Mouse (Mus musculus) embryonic facial prominence, embryonic 13.5 days (tissue): Measurements from ENCODE around the gene Anapc5. TPM values are rescaled to one million over a fixed set of nuclear protein-coding genes. Genes with fewer than 3 reads are reported as not detected.

Experiments used
- ATAC-seq: fragments of 200-750 bp; cut with Nextera tagmentation; 2 replicates; pipeline ENCODE4 v1.8.0; 2017; ENCODE audit warnings: low read depth; ENCODE audit not compliant: insufficient number of reproducible peaks, insufficient read depth, low FRiP score, low TSS enrichment
- H3K27ac ChIP-seq: fragments of 300-500 bp; sonication (generic); 2 replicates; pipeline ENCODE4 v1.5.1; 2015; ENCODE audit warnings: moderate library complexity, mild to moderate bottlenecking, inconsistent platforms
- H3K27me3 ChIP-seq: fragments of 300-500 bp; sonication (generic); 2 replicates; pipeline ENCODE4 v1.6.1; 2015; ENCODE audit warnings: mild to moderate bottlenecking, inconsistent platforms
- H3K36me3 ChIP-seq: fragments of 300-500 bp; sonication (generic); 2 replicates; pipeline ENCODE4 v1.6.1; 2015; ENCODE audit warnings: mild to moderate bottlenecking, inconsistent platforms
- H3K4me1 ChIP-seq: fragments of 300-500 bp; sonication (generic); 2 replicates; pipeline ENCODE4 v1.6.1; 2015; ENCODE audit warnings: inconsistent platforms
- H3K4me2 ChIP-seq: fragments of 300-500 bp; sonication (generic); 2 replicates; pipeline ENCODE4 v1.6.1; 2015; ENCODE audit warnings: moderate library complexity, mild to moderate bottlenecking, inconsistent platforms
- H3K4me3 ChIP-seq: fragments of 300-500 bp; sonication (generic); 2 replicates; pipeline ENCODE4 v1.5.1; 2015; ENCODE audit warnings: mild to moderate bottlenecking, inconsistent platforms
- H3K9ac ChIP-seq: fragments of 300-500 bp; sonication (generic); 2 replicates; pipeline ENCODE4 v1.6.1; 2015; ENCODE audit warnings: mild to moderate bottlenecking, inconsistent platforms
- H3K9me3 ChIP-seq: fragments of 300-500 bp; sonication (generic); 2 replicates; pipeline ENCODE4 v1.6.1; 2016; ENCODE audit warnings: inconsistent platforms
- WGBS: fragments of 180-500 bp; shearing (Covaris S2); methylation state at CpG from one replicate; pipeline ENCODE4 v1.1.7; 2015; ENCODE audit warnings: mixed read lengths; 5-methylcytosine and 5-hydroxymethylcytosine counted together
- polyA plus RNA-seq: library from polyadenylated mRNA; unstranded; fragments of >200 nt; fragmentation: Nextera tagmentation; extraction: Ambion mirVana; gene quantifications from 2 replicates; pipeline ENCODE4 v1.2.1, GENCODE M21; 2015

The Anapc5 gene
- polyA plus RNA-seq, 1 experiment from 2014 or later = 454 TPM

DNA sequence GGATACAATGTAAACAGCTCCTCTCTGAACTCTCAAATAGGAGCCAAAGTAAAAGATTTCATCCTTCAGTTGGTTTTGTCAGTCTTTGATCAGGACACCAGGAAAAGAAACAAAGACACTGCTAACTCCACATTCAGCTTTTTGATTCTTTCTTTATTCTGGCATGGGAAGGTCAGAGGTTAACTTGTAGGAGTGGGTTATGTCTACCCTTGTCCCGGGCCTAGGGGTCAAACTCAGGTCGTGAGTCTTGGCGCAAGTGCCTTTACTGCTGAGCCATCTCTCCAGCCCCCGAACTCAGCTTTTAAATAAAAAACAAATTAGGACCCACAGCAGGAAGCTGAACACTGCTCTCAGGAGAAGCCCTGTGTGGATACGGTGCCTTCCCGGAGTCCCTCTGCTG, 65.0 kb downstream of the Anapc5 start:
- H3K9ac ChIP-seq = no peak overlapping the region
- no peak overlapping the region for H3K4me3 ChIP-seq
- H3K9me3 ChIP-seq = no peaks in the 10 kb centered on the region
- no peak overlapping the region for H3K27ac ChIP-seq
- H3K27me3 ChIP-seq = no peaks in the 10 kb centered on the region
- H3K4me2 ChIP-seq = no peak overlapping the region
- 78% methylated on average over 6 of the region's 6 CpGs for WGBS
- peaks cover 53% of the 10 kb centered on the region for H3K36me3 ChIP-seq
- no peaks in the 10 kb centered on the region for H3K4me1 ChIP-seq
- no peak for ATAC-seq

DNA sequence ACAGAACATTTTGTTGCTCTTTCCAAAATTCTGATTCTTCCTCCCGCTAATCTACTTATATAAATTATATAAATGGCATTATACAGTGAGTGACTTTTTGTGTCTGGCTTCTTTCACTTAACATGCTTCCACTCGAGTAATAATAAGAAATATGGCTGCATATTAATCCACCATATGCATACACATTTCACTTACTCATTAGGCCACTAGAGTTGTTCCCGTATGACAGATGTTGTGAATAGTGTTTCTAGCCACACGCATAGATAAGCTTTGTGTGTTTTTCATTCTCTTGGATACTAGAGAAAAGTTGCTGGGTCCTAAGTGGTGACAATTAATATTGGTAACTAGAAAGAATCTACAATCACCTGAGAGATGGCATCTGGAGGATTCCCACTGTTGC, 65.5 kb downstream of the Anapc5 start:
- no peaks in the 10 kb centered on the region for H3K4me1 ChIP-seq
- H3K9ac ChIP-seq = no peak overlapping the region
- no peak overlapping the region for H3K4me3 ChIP-seq
- H3K27ac ChIP-seq = no peak overlapping the region
- peaks cover 56% of the 10 kb centered on the region for H3K36me3 ChIP-seq
- no peaks in the 10 kb centered on the region for H3K9me3 ChIP-seq
- no peaks in the 10 kb centered on the region for H3K27me3 ChIP-seq
- 93% methylated on average over 4 of the region's 4 CpGs for WGBS
- ATAC-seq = no peak
- H3K4me2 ChIP-seq = no peak overlapping the region

DNA sequence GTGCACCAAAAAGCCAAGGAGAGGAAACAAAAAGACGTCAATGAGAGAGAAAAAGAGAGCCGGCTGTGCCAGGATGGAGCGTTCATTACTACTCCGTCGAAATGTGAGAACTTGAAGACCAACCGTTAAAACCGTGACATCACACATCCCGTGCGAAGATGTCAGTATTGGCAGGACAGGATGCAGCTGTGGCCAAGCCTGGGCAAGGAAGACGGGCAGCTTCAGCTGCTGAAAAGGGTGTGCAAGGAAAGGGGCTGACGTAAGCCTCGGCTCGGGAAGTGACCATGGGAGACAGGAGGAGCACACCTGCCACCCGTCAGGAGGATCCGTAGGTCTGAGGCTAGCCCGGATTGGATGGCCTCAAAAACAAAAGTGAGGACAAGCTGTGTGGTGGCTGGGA, 66.7 kb downstream of the Anapc5 start:
- WGBS = 86% methylated on average over 16 of the region's 16 CpGs
- peaks cover 60% of the 10 kb centered on the region for H3K36me3 ChIP-seq
- no peak for ATAC-seq
- no peaks in the 10 kb centered on the region for H3K27me3 ChIP-seq
- H3K9ac ChIP-seq = no peak overlapping the region
- H3K4me1 ChIP-seq = no peaks in the 10 kb centered on the region
- H3K9me3 ChIP-seq = no peaks in the 10 kb centered on the region
- no peak overlapping the region for H3K27ac ChIP-seq
- no peak overlapping the region for H3K4me3 ChIP-seq
- H3K4me2 ChIP-seq = no peak overlapping the region

DNA sequence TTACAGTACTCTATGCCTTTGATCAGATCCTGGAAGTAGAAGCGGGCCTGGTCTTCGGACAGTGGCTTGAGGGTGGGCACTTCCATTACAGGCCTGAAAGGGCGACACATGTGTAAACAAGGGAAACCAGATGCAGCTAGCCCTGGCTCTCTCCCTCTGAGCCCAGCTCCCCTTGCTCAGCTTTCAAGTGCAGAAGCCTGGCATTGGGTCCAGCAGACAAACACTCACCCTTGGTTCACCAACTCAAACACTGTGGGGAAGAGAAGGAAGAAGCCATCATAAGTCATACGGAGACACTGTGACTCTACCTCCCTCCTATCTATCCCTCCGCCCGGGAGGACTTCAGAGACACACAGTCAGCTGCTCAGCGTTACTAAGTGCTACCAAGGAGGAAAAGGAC, 73.2 kb downstream of the Anapc5 start:
- Histone ChIP-seq H3K9ac (no peak overlapping the region), H3K4me1 (no peaks in the 10 kb centered on the region), H3K27me3 (no peaks in the 10 kb centered on the region), H3K4me2 (no peak overlapping the region), H3K36me3 (peaks cover 66% of the 10 kb centered on the region), H3K4me3 (no peak overlapping the region), H3K9me3 (no peaks in the 10 kb centered on the region), H3K27ac (no peak overlapping the region; the same call in 1 of the 2 replicates)
- WGBS = 66% methylated on average over 7 of the region's 7 CpGs
- no peak for ATAC-seq

DNA sequence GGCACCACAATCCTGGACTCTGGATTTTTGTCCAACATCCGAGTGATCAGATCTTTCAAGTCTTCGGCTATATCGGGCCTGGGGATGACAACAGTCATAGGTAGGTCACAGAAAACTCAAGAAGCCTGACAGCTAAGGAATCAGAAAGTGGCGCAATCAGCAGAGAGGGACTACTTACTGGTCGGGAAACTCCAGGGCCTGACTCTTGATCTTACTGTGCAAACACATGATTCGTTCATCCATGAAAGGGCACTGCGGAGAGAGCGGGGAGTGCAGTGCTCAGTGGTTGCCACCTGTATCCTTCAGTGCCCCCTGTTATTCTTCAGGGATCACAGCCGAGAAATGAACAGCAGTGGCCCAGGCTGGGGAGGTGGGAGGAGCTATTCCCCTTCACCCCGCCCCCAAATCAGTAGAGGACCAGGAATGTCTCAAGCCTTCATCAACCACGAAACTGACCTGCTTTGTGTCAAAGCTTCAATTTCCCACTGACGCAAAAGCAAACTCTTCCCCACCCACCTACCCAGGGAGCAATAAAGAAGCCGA, 77.2 kb downstream of the Anapc5 start:
- Histone ChIP-seq H3K9ac (no peak overlapping the region), H3K4me1 (no peaks in the 10 kb centered on the region), H3K9me3 (no peaks in the 10 kb centered on the region), H3K27me3 (no peaks in the 10 kb centered on the region), H3K4me3 (no peak overlapping the region), H3K36me3 (peaks cover 81% of the 10 kb centered on the region), H3K4me2 (no peak overlapping the region), H3K27ac (no peak overlapping the region)
- WGBS = 84% methylated on average over 13 of the region's 13 CpGs
- no peak for ATAC-seq

Other genes with a start within 250 kb of the Anapc5 start
- 48.2 and 49.9 TPM in 2 replicates for gene Ift81, start 206.8 kb downstream of the Anapc5 start, polyA plus RNA-seq
- 1.8 and 2.0 TPM in 2 replicates for gene P2rx7, start 177.4 kb downstream of the Anapc5 start, polyA plus RNA-seq
- 13.2 and 16.9 TPM in 2 replicates for gene P2rx4, start 113.8 kb downstream of the Anapc5 start, polyA plus RNA-seq
- 39.9 and 47.3 TPM in 2 replicates for gene Camkk2, start 41.9 kb downstream of the Anapc5 start, polyA plus RNA-seq
- gene Rnf34, start 28.7 kb upstream of the Anapc5 start, polyA plus RNA-seq = 38.9 and 43.0 TPM in 2 replicates
- gene Kdm2b, start 168.5 kb upstream of the Anapc5 start, polyA plus RNA-seq = 61.6 and 61.9 TPM in 2 replicates
- 10.4 and 12.5 TPM in 2 replicates for gene Orai1, start 193.7 kb upstream of the Anapc5 start, polyA plus RNA-seq
- gene Morn3, start 225.7 kb upstream of the Anapc5 start, polyA plus RNA-seq = not detected in 2 replicates
- 14.4 and 15.8 TPM in 2 replicates for gene Tmem120b, start 247.1 kb upstream of the Anapc5 start, polyA plus RNA-seq